Mouse (Mus musculus): Measurements from ENCODE around the gene Babam2. TPM values are rescaled to one million over a fixed set of nuclear protein-coding genes. Genes with fewer than 3 reads are reported as not detected.

Babam2 gene
- polyA plus RNA-seq, 1 experiment from 2014 or later, result 30.2 TPM

- no peak overlapping the region for H3K4me3 ChIP-seq (ENCODE audit: low read depth, low read length)
- DNase-seq (ENCODE audit: low spot score), result no peak
- no peaks in the 10 kb centered on the region for H3K9me3 ChIP-seq (ENCODE audit: control insufficient read depth, low read length)
- no peak overlapping the region for H3K27ac ChIP-seq (replicated peaks; ENCODE audit: low read depth, low read length)
- H3K4me1 ChIP-seq (ENCODE audit: control insufficient read depth, insufficient read depth, low read length), result no peaks in the 10 kb centered on the region
- H3K9ac ChIP-seq (ENCODE audit: low read length), result no peak overlapping the region
- no peak for ATAC-seq (ENCODE audit: insufficient number of reproducible peaks, low FRiP score, low TSS enrichment, low read depth)
- no peaks in the 10 kb centered on the region for H3K27me3 ChIP-seq (ENCODE audit: control insufficient read depth, insufficient read depth, low read length)
- H3K4me2 ChIP-seq (ENCODE audit: low read depth, severe bottlenecking), result no peak overlapping the region
- no peaks in the 10 kb centered on the region for H3K36me3 ChIP-seq (ENCODE audit: control insufficient read depth, insufficient read depth, low read length)
- 69% methylated on average over 7 of the region's 7 CpGs for WGBS
Observed at GRCm38 (mm10) chr5:31916241-31916640, 218.8 kb downstream of the Babam2 start.

- Histone ChIP-seq H3K36me3 (ENCODE audit: control insufficient read depth, insufficient read depth, low read length) (no peaks in the 10 kb centered on the region), H3K9me3 (ENCODE audit: control insufficient read depth, low read length) (no peaks in the 10 kb centered on the region), H3K9ac (ENCODE audit: low read length) (no peak overlapping the region), H3K27ac (replicated peaks; ENCODE audit: low read depth, low read length) (no peak overlapping the region), H3K4me1 (ENCODE audit: control insufficient read depth, insufficient read depth, low read length) (no peaks in the 10 kb centered on the region), H3K4me2 (ENCODE audit: low read depth, severe bottlenecking) (no peak overlapping the region), H3K4me3 (ENCODE audit: low read depth, low read length) (no peak overlapping the region), H3K27me3 (ENCODE audit: control insufficient read depth, insufficient read depth, low read length) (no peaks in the 10 kb centered on the region)
- DNase-seq (ENCODE audit: low spot score) (no peak), ATAC-seq (ENCODE audit: insufficient number of reproducible peaks, low FRiP score, low TSS enrichment, low read depth) (no peak)
- WGBS, result 86% methylated on average over 4 of the region's 4 CpGs
Observed at GRCm38 (mm10) chr5:31918566-31918965, 221.1 kb downstream of the Babam2 start.

DNA sequence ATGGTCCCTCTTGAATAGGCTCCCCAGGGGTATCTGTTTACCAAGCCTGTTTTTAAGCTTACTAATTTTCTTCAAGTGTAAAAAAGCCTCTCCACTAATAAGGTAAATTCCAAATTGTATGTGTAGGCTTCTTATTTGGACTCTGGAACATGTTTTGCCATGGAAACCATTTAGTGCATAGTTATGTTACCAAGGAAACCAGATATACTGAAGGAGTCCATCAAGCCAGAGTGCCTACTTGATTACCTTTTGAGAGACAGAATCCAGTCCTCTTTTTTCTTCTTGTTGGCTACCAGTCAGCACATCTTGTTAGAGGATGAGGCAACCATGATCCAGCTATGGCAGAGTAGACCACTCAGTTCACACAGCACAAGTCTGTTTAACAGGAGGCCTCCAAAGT, 222.6 kb downstream of the Babam2 start:
- Histone ChIP-seq H3K27me3 (ENCODE audit: control insufficient read depth, insufficient read depth, low read length) (no peaks in the 10 kb centered on the region), H3K9me3 (ENCODE audit: control insufficient read depth, low read length) (no peaks in the 10 kb centered on the region), H3K4me3 (ENCODE audit: low read depth, low read length) (no peak overlapping the region), H3K4me1 (ENCODE audit: control insufficient read depth, insufficient read depth, low read length) (no peaks in the 10 kb centered on the region), H3K4me2 (ENCODE audit: low read depth, severe bottlenecking) (no peak overlapping the region), H3K9ac (ENCODE audit: low read length) (no peak overlapping the region), H3K27ac (replicated peaks; ENCODE audit: low read depth, low read length) (no peak overlapping the region), H3K36me3 (ENCODE audit: control insufficient read depth, insufficient read depth, low read length) (no peaks in the 10 kb centered on the region)
- DNase-seq (ENCODE audit: low spot score) (no peak), ATAC-seq (ENCODE audit: insufficient number of reproducible peaks, low FRiP score, low TSS enrichment, low read depth) (no peak)

- no peak overlapping the region for H3K4me2 ChIP-seq (ENCODE audit: low read depth, severe bottlenecking)
- no peaks in the 10 kb centered on the region for H3K9me3 ChIP-seq (ENCODE audit: control insufficient read depth, low read length)
- H3K4me1 ChIP-seq (ENCODE audit: control insufficient read depth, insufficient read depth, low read length), result no peaks in the 10 kb centered on the region
- H3K4me3 ChIP-seq (ENCODE audit: low read depth, low read length), result no peak overlapping the region
- H3K9ac ChIP-seq (ENCODE audit: low read length), result no peak overlapping the region
- WGBS, result 83% methylated on average over 1 of the region's 1 CpGs
- no peak for ATAC-seq (ENCODE audit: insufficient number of reproducible peaks, low FRiP score, low TSS enrichment, low read depth)
- H3K27ac ChIP-seq (replicated peaks; ENCODE audit: low read depth, low read length), result no peak overlapping the region
- H3K36me3 ChIP-seq (ENCODE audit: control insufficient read depth, insufficient read depth, low read length), result no peaks in the 10 kb centered on the region
- DNase-seq (ENCODE audit: low spot score), result no peak
- no peaks in the 10 kb centered on the region for H3K27me3 ChIP-seq (ENCODE audit: control insufficient read depth, insufficient read depth, low read length)
Observed at GRCm38 (mm10) chr5:31920890-31921289, 223.4 kb downstream of the Babam2 start.

GRCm38 (mm10) chr5:31924075-31924474, 226.6 kb downstream of the Babam2 start:
- no peak overlapping the region for H3K9ac ChIP-seq (ENCODE audit: low read length)
- DNase-seq (ENCODE audit: low spot score) (no peak), ATAC-seq (ENCODE audit: insufficient number of reproducible peaks, low FRiP score, low TSS enrichment, low read depth) (no peak)
- H3K4me3 ChIP-seq (ENCODE audit: low read depth, low read length), result no peak overlapping the region
- no peak overlapping the region for H3K27ac ChIP-seq (replicated peaks; ENCODE audit: low read depth, low read length)
- no peak overlapping the region for H3K4me2 ChIP-seq (ENCODE audit: low read depth, severe bottlenecking)
- H3K4me1 ChIP-seq (ENCODE audit: control insufficient read depth, insufficient read depth, low read length), result no peaks in the 10 kb centered on the region
- H3K9me3 ChIP-seq (ENCODE audit: control insufficient read depth, low read length), result no peaks in the 10 kb centered on the region
- H3K36me3 ChIP-seq (ENCODE audit: control insufficient read depth, insufficient read depth, low read length), result no peaks in the 10 kb centered on the region
- no peaks in the 10 kb centered on the region for H3K27me3 ChIP-seq (ENCODE audit: control insufficient read depth, insufficient read depth, low read length)

GRCm38 (mm10) chr5:31926551-31926950, 229.1 kb downstream of the Babam2 start:
- Histone ChIP-seq H3K27ac (replicated peaks; ENCODE audit: low read depth, low read length) (no peak overlapping the region), H3K4me1 (ENCODE audit: control insufficient read depth, insufficient read depth, low read length) (no peaks in the 10 kb centered on the region), H3K36me3 (ENCODE audit: control insufficient read depth, insufficient read depth, low read length) (no peaks in the 10 kb centered on the region), H3K27me3 (ENCODE audit: control insufficient read depth, insufficient read depth, low read length) (no peaks in the 10 kb centered on the region), H3K4me3 (ENCODE audit: low read depth, low read length) (no peak overlapping the region), H3K9me3 (ENCODE audit: control insufficient read depth, low read length) (no peaks in the 10 kb centered on the region), H3K4me2 (ENCODE audit: low read depth, severe bottlenecking) (no peak overlapping the region), H3K9ac (ENCODE audit: low read length) (no peak overlapping the region)
- ATAC-seq (ENCODE audit: insufficient number of reproducible peaks, low FRiP score, low TSS enrichment, low read depth) (no peak), DNase-seq (ENCODE audit: low spot score) (no peak)
- WGBS, result 95% methylated on average over 1 of the region's 1 CpGs

- WGBS, result 80% methylated on average over 7 of the region's 7 CpGs
Observed at GRCm38 (mm10) chr5:31929007-31929406, 231.5 kb downstream of the Babam2 start.

DNA sequence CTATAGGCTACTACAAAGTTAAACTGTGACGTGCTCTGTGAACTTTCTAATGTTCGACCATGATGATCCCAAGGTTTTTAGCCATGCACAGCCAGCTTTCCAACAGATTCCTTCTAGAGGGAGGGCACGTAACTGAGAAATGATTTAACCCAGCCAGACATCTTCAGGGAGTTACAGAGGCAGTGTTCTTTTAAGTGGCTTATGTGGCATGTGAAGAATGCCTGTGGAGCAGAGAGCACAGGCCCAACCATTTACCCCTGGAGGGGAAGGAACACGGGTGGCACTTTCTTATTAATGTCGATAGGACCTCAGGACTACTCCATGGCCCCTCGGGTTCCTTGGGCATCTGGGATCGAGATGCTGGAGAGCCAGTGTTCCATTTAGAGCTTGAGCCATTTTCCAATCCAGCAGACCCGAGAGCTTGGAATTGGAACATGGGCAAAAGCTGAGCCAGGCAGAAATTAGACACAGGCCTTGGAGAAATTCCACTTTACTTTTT, 233.7 kb downstream of the Babam2 start:
- DNase-seq (ENCODE audit: low spot score), result no peak
- WGBS, result 75% methylated on average over 8 of the region's 8 CpGs
- Histone ChIP-seq H3K36me3 (ENCODE audit: control insufficient read depth, insufficient read depth, low read length) (no peaks in the 10 kb centered on the region), H3K27ac (replicated peaks; ENCODE audit: low read depth, low read length) (0 out of 2 replicates have a peak overlapping the region, but pooled peaks have one; percentile 14), H3K4me1 (ENCODE audit: control insufficient read depth, insufficient read depth, low read length) (0 out of 2 replicates have a peak, but pooled peaks cover 4% of the 10 kb centered on the region), H3K4me2 (ENCODE audit: low read depth, severe bottlenecking) (no peak overlapping the region), H3K9me3 (ENCODE audit: control insufficient read depth, low read length) (no peaks in the 10 kb centered on the region), H3K9ac (ENCODE audit: low read length) (no peak overlapping the region), H3K4me3 (ENCODE audit: low read depth, low read length) (no peak overlapping the region), H3K27me3 (ENCODE audit: control insufficient read depth, insufficient read depth, low read length) (no peaks in the 10 kb centered on the region)
- no peak for ATAC-seq (ENCODE audit: insufficient number of reproducible peaks, low FRiP score, low TSS enrichment, low read depth)

More at GRCm38 (mm10) chr5:31929007-31929406, 231.5 kb downstream of the Babam2 start:
- no peak overlapping the region for H3K4me3 ChIP-seq (ENCODE audit: low read depth, low read length)
- no peak for DNase-seq (ENCODE audit: low spot score)
- H3K27ac ChIP-seq (replicated peaks; ENCODE audit: low read depth, low read length), result no peak overlapping the region
- no peaks in the 10 kb centered on the region for H3K36me3 ChIP-seq (ENCODE audit: control insufficient read depth, insufficient read depth, low read length)
- no peak overlapping the region for H3K9ac ChIP-seq (ENCODE audit: low read length)
- no peaks in the 10 kb centered on the region for H3K27me3 ChIP-seq (ENCODE audit: control insufficient read depth, insufficient read depth, low read length)
- no peaks in the 10 kb centered on the region for H3K9me3 ChIP-seq (ENCODE audit: control insufficient read depth, low read length)
- no peak overlapping the region for H3K4me2 ChIP-seq (ENCODE audit: low read depth, severe bottlenecking)
- no peaks in the 10 kb centered on the region for H3K4me1 ChIP-seq (ENCODE audit: control insufficient read depth, insufficient read depth, low read length)
- no peak for ATAC-seq (ENCODE audit: insufficient number of reproducible peaks, low FRiP score, low TSS enrichment, low read depth)

DNA sequence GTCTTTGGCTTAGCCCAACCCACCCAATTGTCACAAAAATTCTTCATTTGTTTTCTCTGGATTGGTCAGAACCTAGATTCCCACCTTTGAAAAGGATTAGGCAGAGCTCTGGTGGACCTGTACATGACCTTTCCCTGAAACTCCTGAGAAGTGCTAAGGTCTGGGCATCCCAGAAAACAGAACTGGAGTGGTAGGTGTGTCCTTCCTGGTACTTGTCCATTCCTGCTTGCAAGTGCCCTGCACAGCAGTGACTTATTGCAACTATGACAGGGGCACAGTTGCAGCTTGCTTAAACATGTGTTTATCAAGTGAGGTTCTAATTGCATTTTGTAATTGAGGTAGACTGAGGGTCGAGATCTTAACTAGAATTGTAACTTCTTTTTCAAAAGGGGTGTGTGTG, 234.2 kb downstream of the Babam2 start:
- H3K9me3 ChIP-seq (ENCODE audit: control insufficient read depth, low read length), result no peaks in the 10 kb centered on the region
- 67% methylated on average over 1 of the region's 1 CpGs for WGBS
- DNase-seq (ENCODE audit: low spot score) (no peak), ATAC-seq (ENCODE audit: insufficient number of reproducible peaks, low FRiP score, low TSS enrichment, low read depth) (no peak)
- H3K9ac ChIP-seq (ENCODE audit: low read length), result no peak overlapping the region
- no peak overlapping the region for H3K4me3 ChIP-seq (ENCODE audit: low read depth, low read length)
- H3K4me1 ChIP-seq (ENCODE audit: control insufficient read depth, insufficient read depth, low read length), result 0 out of 2 replicates have a peak, but pooled peaks cover 4% of the 10 kb centered on the region
- H3K36me3 ChIP-seq (ENCODE audit: control insufficient read depth, insufficient read depth, low read length), result no peaks in the 10 kb centered on the region
- no peak overlapping the region for H3K4me2 ChIP-seq (ENCODE audit: low read depth, severe bottlenecking)
- no peak overlapping the region for H3K27ac ChIP-seq (replicated peaks; ENCODE audit: low read depth, low read length)
- H3K27me3 ChIP-seq (ENCODE audit: control insufficient read depth, insufficient read depth, low read length), result no peaks in the 10 kb centered on the region
